Mouse (Mus musculus) limb, embryonic 11.5 days (tissue): ENCODE results near the gene Mpig6b. TPM values are rescaled to one million over a fixed set of nuclear protein-coding genes. Genes with fewer than 3 reads are reported as not detected.

Source experiments
- ATAC-seq: fragments of 200-750 bp; cut with Nextera tagmentation; 2 replicates; pipeline ENCODE4 v1.8.0; 2017; ENCODE audit warnings: low read depth; ENCODE audit not compliant: insufficient number of reproducible peaks, low FRiP score, low TSS enrichment
- DNase-seq: peaks from one replicate; pipeline ENCODE4 v3.0.0-alpha.2; 2015; ENCODE audit warnings: low spot score
- H3K27ac ChIP-seq: fragments of 300-500 bp; sonication (generic); replicated peaks from 2 replicates; pipeline ENCODE4 v1.5.1; 2014; ENCODE audit warnings: low read depth, mild to moderate bottlenecking, low read length
- H3K27me3 ChIP-seq: fragments of 300-500 bp; sonication (generic); 2 replicates; pipeline ENCODE4 v1.6.1; 2014; ENCODE audit warnings: mild to moderate bottlenecking, low read length, mixed read lengths; ENCODE audit not compliant: control insufficient read depth, insufficient read depth
- H3K36me3 ChIP-seq: fragments of 300-500 bp; sonication (generic); 2 replicates; pipeline ENCODE4 v1.6.1; 2014; ENCODE audit warnings: mild to moderate bottlenecking, low read length, moderate library complexity, mixed read lengths; ENCODE audit not compliant: control insufficient read depth, insufficient read depth
- H3K4me1 ChIP-seq: fragments of 300-500 bp; sonication (generic); 2 replicates; pipeline ENCODE4 v1.6.1; 2014; ENCODE audit warnings: low read length, mixed read lengths; ENCODE audit not compliant: control insufficient read depth, insufficient read depth
- H3K4me2 ChIP-seq: fragments of 300-500 bp; sonication (generic); 2 replicates; pipeline ENCODE4 v1.6.1; 2014; ENCODE audit warnings: low read depth, mild to moderate bottlenecking, moderate library complexity; ENCODE audit not compliant: severe bottlenecking
- H3K4me3 ChIP-seq: fragments of 300-500 bp; sonication (generic); 2 replicates; pipeline ENCODE4 v1.5.1; 2014; ENCODE audit warnings: low read depth, low read length
- H3K9ac ChIP-seq: fragments of 300-500 bp; sonication (generic); 2 replicates; pipeline ENCODE4 v1.6.1; 2014; ENCODE audit warnings: mild to moderate bottlenecking, low read length
- H3K9me3 ChIP-seq: fragments of 300-500 bp; sonication (generic); 2 replicates; pipeline ENCODE4 v1.6.1; 2016; ENCODE audit warnings: low read length; ENCODE audit not compliant: control insufficient read depth
- WGBS: fragments of 180-500 bp; shearing (Covaris S2); extraction: QIAGEN DNeasy Blood & Tissue Kit; methylation state at CpG from one replicate; pipeline ENCODE4 v1.1.7; 2014; 5-methylcytosine and 5-hydroxymethylcytosine counted together
- polyA plus RNA-seq: library from polyadenylated mRNA; unstranded; fragments of >200 nt; fragmentation: Nextera tagmentation; extraction: Ambion mirVana; gene quantifications from 2 replicates; pipeline ENCODE4 v1.2.1, GENCODE M21; 2014

Gene Mpig6b
- polyA plus RNA-seq, 1 experiment from 2014 or later: 1.2 TPM

- H3K4me1 ChIP-seq: 0 out of 2 replicates have a peak, but pooled peaks cover 2% of the 10 kb centered on the region
- H3K4me2 ChIP-seq: peak overlapping the region; percentile 22; the same call in 1 of the 2 replicates
- H3K27me3 ChIP-seq: no peaks in the 10 kb centered on the region
- no peak overlapping the region for H3K9ac ChIP-seq
- no peak overlapping the region for H3K27ac ChIP-seq
- no peak for ATAC-seq
- 70% methylated on average over 6 of the region's 6 CpGs for WGBS
- no peaks in the 10 kb centered on the region for H3K9me3 ChIP-seq
- no peak overlapping the region for H3K4me3 ChIP-seq
- no peaks in the 10 kb centered on the region for H3K36me3 ChIP-seq
- DNase-seq: no peak
Observed at GRCm38 (mm10) chr17:35021842-35022477, 44.0 kb downstream of the Mpig6b start.

- peak overlapping the region; percentile 22; the same call in 1 of the 2 replicates for H3K4me2 ChIP-seq
- no peak overlapping the region; the same call in 1 of the 2 replicates for H3K27ac ChIP-seq
- DNase-seq: peak; percentile 92
- H3K9me3 ChIP-seq: no peaks in the 10 kb centered on the region
- 16% methylated on average over 17 of the region's 17 CpGs for WGBS
- peaks cover 3% of the 10 kb centered on the region for H3K36me3 ChIP-seq
- H3K9ac ChIP-seq: peak overlapping the region; percentile 34; the same call in 1 of the 2 replicates
- no peak overlapping the region for H3K4me3 ChIP-seq
- no peaks in the 10 kb centered on the region for H3K27me3 ChIP-seq
- 0 out of 2 replicates have a peak, but pooled peaks cover 2% of the 10 kb centered on the region for H3K4me1 ChIP-seq
- peak; percentile 11; the same call in 1 of the 2 replicates for ATAC-seq
Observed at GRCm38 (mm10) chr17:35021163-35021808, 44.7 kb downstream of the Mpig6b start.

- Histone ChIP-seq H3K36me3 (peaks cover 10% of the 10 kb centered on the region), H3K27me3 (no peaks in the 10 kb centered on the region), H3K9ac (no peak overlapping the region), H3K4me1 (0 out of 2 replicates have a peak, but pooled peaks cover 2% of the 10 kb centered on the region), H3K9me3 (no peaks in the 10 kb centered on the region), H3K4me2 (no peak overlapping the region), H3K4me3 (no peak overlapping the region), H3K27ac (no peak overlapping the region)
- WGBS: 87% methylated on average over 8 of the region's 8 CpGs
- DNase-seq (no peak), ATAC-seq (no peak)
Observed at GRCm38 (mm10) chr17:35020551-35020950, 45.4 kb downstream of the Mpig6b start.

GRCm38 (mm10) chr17:35019894-35020293, 46.1 kb downstream of the Mpig6b start:
- no peak for DNase-seq
- no peak for ATAC-seq
- Histone ChIP-seq H3K9me3 (no peaks in the 10 kb centered on the region), H3K4me2 (no peak overlapping the region), H3K4me3 (no peak overlapping the region), H3K27ac (no peak overlapping the region), H3K4me1 (0 out of 2 replicates have a peak, but pooled peaks cover 2% of the 10 kb centered on the region), H3K36me3 (peaks cover 17% of the 10 kb centered on the region), H3K27me3 (no peaks in the 10 kb centered on the region), H3K9ac (no peak overlapping the region)
- WGBS: 75% methylated on average over 11 of the region's 11 CpGs

- WGBS: 78% methylated on average over 3 of the region's 3 CpGs
- no peak overlapping the region for H3K4me3 ChIP-seq
- H3K36me3 ChIP-seq: peaks cover 34% of the 10 kb centered on the region
- 0 out of 2 replicates have a peak, but pooled peaks cover 2% of the 10 kb centered on the region for H3K4me1 ChIP-seq
- ATAC-seq (no peak), DNase-seq (no peak)
- H3K27ac ChIP-seq: no peak overlapping the region
- H3K4me2 ChIP-seq: no peak overlapping the region
- no peak overlapping the region; the same call in 1 of the 2 replicates for H3K9ac ChIP-seq
- no peaks in the 10 kb centered on the region for H3K27me3 ChIP-seq
- no peaks in the 10 kb centered on the region for H3K9me3 ChIP-seq
Observed at GRCm38 (mm10) chr17:35018171-35018570, 47.8 kb downstream of the Mpig6b start.

GRCm38 (mm10) chr17:35017706-35018030, 48.3 kb downstream of the Mpig6b start:
- DNase-seq (no peak), ATAC-seq (no peak)
- Histone ChIP-seq H3K27me3 (no peaks in the 10 kb centered on the region), H3K27ac (no peak overlapping the region), H3K36me3 (peaks cover 38% of the 10 kb centered on the region), H3K4me2 (no peak overlapping the region), H3K4me1 (0 out of 2 replicates have a peak, but pooled peaks cover 2% of the 10 kb centered on the region), H3K9me3 (no peaks in the 10 kb centered on the region), H3K4me3 (no peak overlapping the region), H3K9ac (no peak overlapping the region)
- 67% methylated on average over 14 of the region's 14 CpGs for WGBS

- no peak for DNase-seq
- no peak overlapping the region for H3K4me3 ChIP-seq
- no peaks in the 10 kb centered on the region for H3K27me3 ChIP-seq
- ATAC-seq: no peak
- H3K36me3 ChIP-seq: peaks cover 45% of the 10 kb centered on the region
- 0 out of 2 replicates have a peak, but pooled peaks cover 2% of the 10 kb centered on the region for H3K4me1 ChIP-seq
- H3K4me2 ChIP-seq: no peak overlapping the region
- H3K9ac ChIP-seq: no peak overlapping the region
- H3K9me3 ChIP-seq: no peaks in the 10 kb centered on the region
- 80% methylated on average over 10 of the region's 10 CpGs for WGBS
- no peak overlapping the region for H3K27ac ChIP-seq
Observed at GRCm38 (mm10) chr17:35016791-35017705, 48.9 kb downstream of the Mpig6b start.

GRCm38 (mm10) chr17:35016376-35016775, 49.6 kb downstream of the Mpig6b start, which contains the start of gene Vwa7:
Gene Vwa7, plus strand, starts transcription at chr17:35016579.
- Histone ChIP-seq H3K4me1 (0 out of 2 replicates have a peak, but pooled peaks cover 1% of the 10 kb centered on the region), H3K9me3 (no peaks in the 10 kb centered on the region), H3K4me2 (no peak within 1 kb of the TSS), H3K9ac (no peak within 1 kb of the TSS), H3K27ac (no peak within 1 kb of the TSS), H3K4me3 (no peak within 1 kb of the TSS), H3K27me3 (no peaks in the 10 kb centered on the region), H3K36me3 (peaks cover 50% of the 10 kb centered on the region)
- ATAC-seq (no peak), DNase-seq (no peak)
- 84% methylated on average over 12 of the region's 12 CpGs for WGBS
